Mouse (Mus musculus) heart, postnatal 0 days (tissue): ENCODE measurements around the gene Shc1.

Experiments
- CTCF ChIP-seq: IDR thresholded peaks from 2 replicates; pipeline ENCODE4 v1.5.1; 2016; ENCODE audit warnings: antibody characterized with exemption, control low read depth, low read depth
- EP300 ChIP-seq: IDR thresholded peaks from 2 replicates; pipeline ENCODE4 v1.6.1; 2016; ENCODE audit warnings: antibody characterized with exemption, low read depth

DNA sequence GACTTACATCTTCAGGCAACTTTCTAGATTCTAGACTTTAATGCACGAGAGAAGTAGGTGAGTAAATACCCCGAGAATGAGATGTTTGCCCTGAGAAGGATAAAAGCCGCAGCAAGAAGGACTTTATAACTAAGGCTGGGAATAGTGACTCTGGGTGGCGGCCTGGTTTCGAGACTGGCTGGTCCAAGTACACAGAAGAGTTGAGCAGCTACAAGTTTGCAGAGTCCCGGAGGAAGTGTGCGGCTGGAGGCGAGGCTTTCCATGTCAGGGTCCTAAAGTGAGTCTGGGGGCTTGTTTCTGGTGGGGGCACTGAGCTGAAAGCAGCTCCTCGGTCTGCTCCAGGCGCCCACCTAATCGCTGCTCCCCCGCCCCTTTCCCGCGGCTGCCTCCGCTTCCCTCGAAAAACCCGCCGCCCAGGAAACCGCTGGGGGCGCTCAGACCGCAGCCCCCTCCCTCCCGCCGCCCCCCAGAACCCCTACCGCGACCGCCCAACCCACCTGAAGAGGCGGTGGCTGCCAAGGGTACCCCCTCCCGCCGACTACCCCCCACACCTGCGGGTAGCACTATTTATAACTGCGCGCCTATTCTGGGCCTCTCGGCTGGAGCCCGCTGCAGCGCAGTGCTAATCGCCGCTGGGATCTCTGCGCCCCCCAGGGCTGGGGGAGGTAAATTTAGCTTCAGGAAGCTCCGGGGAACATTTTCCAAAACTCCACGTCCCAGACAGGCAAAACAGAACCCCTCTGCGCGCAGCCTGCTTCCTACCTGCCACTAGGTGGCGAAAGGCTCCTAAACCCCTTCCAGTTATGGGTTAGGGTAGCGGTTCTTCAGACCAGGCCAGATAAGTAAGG lies 22.2 kb upstream of the Shc1 start:
- TF ChIP-seq CTCF (peak; percentile 87), EP300 (no peak)
